Mouse (Mus musculus): ENCODE measurements around the gene Speer4d.
"Not testable (repeated sequence)": the region's sequence is repeated elsewhere in the genome, so short reads cannot be mapped to it uniquely, and the experiment has no call there.

DNA sequence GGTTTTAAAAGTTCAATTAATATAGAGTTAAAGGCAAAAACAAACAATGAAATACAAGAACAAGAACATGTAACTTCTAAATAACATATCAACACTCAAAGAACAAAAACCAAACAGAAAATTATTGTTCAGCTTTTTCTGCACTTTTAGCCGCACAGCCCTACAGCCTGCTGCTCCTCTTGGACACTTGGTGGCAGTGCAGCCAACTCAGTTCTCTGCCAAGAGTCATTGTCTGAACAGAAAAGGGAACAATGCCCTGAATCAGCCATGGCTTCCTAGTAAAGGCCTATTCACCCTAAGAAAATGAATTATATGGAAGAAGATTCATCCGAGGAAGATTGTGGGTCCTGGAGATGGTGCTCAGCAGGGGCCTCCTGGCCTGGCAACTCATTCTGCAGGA, 33.5 kb downstream of the Speer4d start:
- TF ChIP-seq CTCF (IDR thresholded peaks at IDR 0.05; ENCODE audit: borderline replicate concordance, control insufficient read depth, extremely low read depth, insufficient read depth, low read length, poor library complexity); POLR2A (IDR thresholded peaks at IDR 0.05; ENCODE audit: control insufficient read depth, extremely low read depth, insufficient read depth, low read length, poor library complexity): not testable (repeated sequence)
